In the genomic region with DNA sequence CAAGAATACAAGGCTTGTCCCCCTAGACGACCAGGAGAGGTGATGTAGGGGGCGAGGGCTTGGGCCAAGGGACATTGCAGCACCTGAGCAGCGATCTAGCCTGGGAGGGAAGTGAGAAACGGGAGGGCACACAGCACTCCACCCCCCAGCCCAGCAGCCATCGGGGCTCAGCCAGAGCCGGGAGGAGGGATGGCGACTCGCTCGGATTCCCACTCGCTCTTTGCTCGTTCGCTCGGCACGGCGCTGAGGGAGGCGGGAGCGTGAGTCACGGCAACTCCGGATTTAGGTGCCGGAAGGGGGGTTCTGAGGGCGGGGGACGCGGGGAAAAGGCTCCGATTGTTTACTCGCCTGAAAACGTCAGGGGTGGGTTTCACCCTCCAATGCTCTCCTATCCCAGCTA, we compare ENCODE assay signal across 9 mouse cellular contexts. TPM values are rescaled to one million over a fixed set of nuclear protein-coding genes. Genes with fewer than 3 reads are reported as not detected.
A peak's percentile ranks its signal among the peaks of the same experiment; 100 is the strongest.
DNase-seq lines count a peak whose midpoint lies in the region; ATAC-seq and TF ChIP-seq lines count a peak whose summit lies in the region.
"Had no signal": no experiment of that assay in that cellular context is flagged by ENCODE, and none has a peak within 500 bp of the region (broad histone marks: within the 10 kb centered on the region; RNA-seq: fewer than 3 reads in every experiment).

No protein-coding gene starts in this region.

- TF ChIP-seq EP300 in MEL (IDR thresholded peaks at IDR 0.05; ENCODE audit: low read depth in 1 of 2, low read length in 2 of 2): no peak

- H3K9me3 ChIP-seq in kidney, embryonic 15.5 days (replicated peaks): no peaks in the 10 kb centered on the region
- H3K9me3 ChIP-seq in MEL (replicated peaks; ENCODE audit: insufficient read depth, low read length): no peaks in the 10 kb centered on the region
- H3K9me3 ChIP-seq in forebrain, embryonic 14.5 days (replicated peaks; ENCODE audit: control insufficient read depth, low read length): no peaks in the 10 kb centered on the region

- peak overlapping the region; percentile 59 for H3K4me3 ChIP-seq in kidney, embryonic 15.5 days (replicated peaks)
- H3K4me3 ChIP-seq in MEL (ENCODE audit: control insufficient read depth in 1 of 2, insufficient read depth in 1 of 2, low read depth in 2 of 2, low read length in 2 of 2) (peak overlapping the region; percentile 40 to 50), myocyte (peak overlapping the region; percentile 34)
- 0 out of 2 replicates have a peak overlapping the region, but pooled peaks have one; percentile 8 for H3K4me3 ChIP-seq in forebrain, embryonic 14.5 days (ENCODE audit: low read depth, low read length)
- peak overlapping the region; percentile 35 for H3K4me3 ChIP-seq in layer of hippocampus, adult 2 months

- peaks cover 62% of the 10 kb centered on the region for H3K4me1 ChIP-seq in kidney, embryonic 15.5 days
- H3K4me1 ChIP-seq in MEL (ENCODE audit: control insufficient read depth in 1 of 2, insufficient read depth in 2 of 2, low read length in 2 of 2): peaks cover 15 to 35% of the 10 kb centered on the region in 2 experiments
- H3K4me1 ChIP-seq in forebrain, embryonic 14.5 days (ENCODE audit: control insufficient read depth, insufficient read depth, low read length): peaks cover 6% of the 10 kb centered on the region; the same call in 1 of the 2 replicates

- H3K79me2 ChIP-seq in MEL (ENCODE audit: control insufficient read depth, insufficient read depth, low read length, poor library complexity) (peaks cover 18% of the 10 kb centered on the region), myocyte (ENCODE audit: control insufficient read depth, insufficient read depth) (no peaks in the 10 kb centered on the region)

- H3ac ChIP-seq in myocyte (ENCODE audit: control insufficient read depth, insufficient read length): no peak overlapping the region

- no peak for ATAC-seq in kidney, embryonic 15.5 days (replicated peaks; ENCODE audit: low FRiP score)
- no peak for ATAC-seq in forebrain, embryonic 14.5 days

- no peak overlapping the region for H3K9ac ChIP-seq in kidney, embryonic 15.5 days
- H3K9ac ChIP-seq in MEL (ENCODE audit: control insufficient read depth, low read depth, low read length, poor library complexity, severe bottlenecking): peak overlapping the region; percentile 56
- no peak overlapping the region for H3K9ac ChIP-seq in forebrain, embryonic 14.5 days (ENCODE audit: low read length)

- no peaks in the 10 kb centered on the region for H3K36me3 ChIP-seq in kidney, embryonic 15.5 days
- peaks cover 0 to 19% of the 10 kb centered on the region in 2 experiments; a peak in 2 of 4 replicates for H3K36me3 ChIP-seq in MEL (ENCODE audit: control insufficient read depth in 1 of 2, insufficient read depth in 2 of 2, low read length in 2 of 2)
- no peaks in the 10 kb centered on the region for H3K36me3 ChIP-seq in forebrain, embryonic 14.5 days (ENCODE audit: control insufficient read depth, insufficient read depth, low read length)
- H3K36me3 ChIP-seq in myocyte (ENCODE audit: control insufficient read depth, insufficient read depth): no peaks in the 10 kb centered on the region

- H3K27me3 ChIP-seq in kidney, embryonic 15.5 days: peaks cover 53% of the 10 kb centered on the region
- H3K27me3 ChIP-seq in MEL (ENCODE audit: control insufficient read depth in 1 of 2, insufficient read depth in 2 of 2, low read length in 2 of 2) (no peaks in the 10 kb centered on the region), myocyte (ENCODE audit: control insufficient read depth, insufficient read depth, insufficient read length) (no peaks in the 10 kb centered on the region)
- peaks cover 56% of the 10 kb centered on the region for H3K27me3 ChIP-seq in forebrain, embryonic 14.5 days (replicated peaks; ENCODE audit: control insufficient read depth, insufficient read depth, low read length)

- WGBS in kidney, embryonic 15.5 days: 1% methylated on average over 26 of the region's 26 CpGs
- WGBS in forebrain, embryonic 14.5 days: under 1% methylated on average over 26 of the region's 26 CpGs

- no peak for DNase-seq in kidney, adult 9 months
- DNase-seq in MEL (ENCODE audit: low read depth, low spot score) (peak; percentile 78), adipocyte (ENCODE audit: low spot score) (no peak)
- DNase-seq in forebrain, embryonic 14.5 days (ENCODE audit: low spot score): no peak
- DNase-seq in layer of hippocampus, adult 2 months (ENCODE audit: low spot score in 2 of 2): peak in 1 of 2 experiments; percentile 60
- DNase-seq in spleen, adult 12 weeks (ENCODE audit: low spot score): no peak

- no peak for TF ChIP-seq CTCF in MEL (IDR thresholded peaks at IDR 0.05 in 2 of 3, conservative IDR thresholded peaks at IDR 0.05 in 1 of 3; ENCODE audit: control insufficient read depth in 1 of 3, insufficient read depth in 1 of 3, low read depth in 2 of 3, low read length in 3 of 3, poor library complexity in 1 of 3, severe bottlenecking in 1 of 3)
- TF ChIP-seq CTCF in layer of hippocampus, adult 2 months (conservative IDR thresholded peaks at IDR 0.05): no peak

- peak overlapping the region; percentile 97 for H3K4me2 ChIP-seq in kidney, embryonic 15.5 days
- H3K4me2 ChIP-seq in forebrain, embryonic 14.5 days (ENCODE audit: low read length): 0 out of 2 replicates have a peak overlapping the region, but pooled peaks have one; percentile 30
- peak overlapping the region; percentile 95 for H3K4me2 ChIP-seq in myocyte (ENCODE audit: low read depth)

- TF ChIP-seq POLR2A in MEL (IDR thresholded peaks at IDR 0.05; ENCODE audit: control insufficient read depth in 1 of 2, insufficient read depth in 1 of 2, low read depth in 1 of 2, low read length in 2 of 2, poor library complexity in 1 of 2) (peak in 1 of 2 experiments; percentile 24; a peak in 1 of 4 replicates), myocyte (IDR thresholded peaks at IDR 0.05; ENCODE audit: insufficient read length, low read depth) (no peak)

- TF ChIP-seq RAD21 in MEL (IDR thresholded peaks at IDR 0.05; ENCODE audit: low read depth, low read length): no peak

- no peak overlapping the region for H3K27ac ChIP-seq in kidney, embryonic 15.5 days
- H3K27ac ChIP-seq in MEL (ENCODE audit: control insufficient read depth, low read depth, low read length): no peak overlapping the region
- no peak overlapping the region for H3K27ac ChIP-seq in forebrain, embryonic 14.5 days (ENCODE audit: low read depth, low read length)
- H3K27ac ChIP-seq in layer of hippocampus, adult 2 months: peak overlapping the region; percentile 96
- H3K27ac ChIP-seq: macrophage had no signal

TF ChIP-seq in MEL, 35 proteins besides CTCF, POLR2A, EP300 and RAD21:
- TF ChIP-seq TBP (IDR thresholded peaks at IDR 0.05; ENCODE audit: low read depth, low read length): no peak

TF ChIP-seq in myocyte, 11 proteins besides CTCF, POLR2A, EP300 and RAD21:
- no peak for TF ChIP-seq MYOD1 (IDR thresholded peaks at IDR 0.05; ENCODE audit: control insufficient read depth in 1 of 3, insufficient read length in 2 of 3, low read depth in 2 of 3)
- no peak for TF ChIP-seq MYOG (IDR thresholded peaks at IDR 0.05; ENCODE audit: control insufficient read depth in 1 of 3, insufficient read depth in 1 of 3, insufficient read length in 2 of 3, low read depth in 2 of 3)
- no peak for TF ChIP-seq TCF3 (IDR thresholded peaks at IDR 0.05; ENCODE audit: insufficient read length, low read depth)
- TF ChIP-seq POLR2AphosphoS2 (IDR thresholded peaks at IDR 0.05; ENCODE audit: insufficient read length, low read depth): no peak

RNA-seq across cellular contexts. Expression of gene Pde4a, which starts 1.4 kb away (rescaled TPM):
- polyA plus RNA-seq in kidney, embryonic 15.5 days (2015; fragmentation: Nextera tagmentation; extraction: Ambion mirVana): 12.6 and 12.7 TPM in 2 replicates
- 13.8 and 16.6 TPM in 2 replicates for total RNA-seq in MEL (2012; rRNA removed)
- polyA plus RNA-seq in MEL (2012; ENCODE audit: insufficient read depth in 1 of 2, insufficient read length in 2 of 2, low read depth in 1 of 2, low replicate concordance in 2 of 2, missing spikeins in 1 of 2) (10 to 100 TPM; 45.6 to 53.9 TPM), myocyte (2012; fragmentation: generic; extraction: Trizol) (3.6 TPM)
- 17.3 and 22.4 TPM in 2 replicates for polyA plus RNA-seq in forebrain, embryonic 14.5 days (2014; fragmentation: Nextera tagmentation; extraction: Ambion mirVana)
- 10 to 100 TPM; 86.6 to 89.3 TPM for total RNA-seq in layer of hippocampus, adult 2 months (2021)

RNA-seq across cellular contexts. Expression of gene Cdc37, which starts 14.3 kb away (rescaled TPM):
- 332 and 351 TPM in 2 replicates for polyA plus RNA-seq in kidney, embryonic 15.5 days (2015; fragmentation: Nextera tagmentation; extraction: Ambion mirVana)
- 751 and 779 TPM in 2 replicates for total RNA-seq in MEL (2012; rRNA removed)
- polyA plus RNA-seq in MEL (2012; ENCODE audit: insufficient read depth in 1 of 2, insufficient read length in 2 of 2, low read depth in 1 of 2, low replicate concordance in 2 of 2, missing spikeins in 1 of 2): 1,000 to 10,000 TPM in 1 of 2 experiments, 100 to 1,000 TPM in 1; 914 to 1,631 TPM
- polyA plus RNA-seq in forebrain, embryonic 14.5 days (2014; fragmentation: Nextera tagmentation; extraction: Ambion mirVana): 222 and 247 TPM in 2 replicates
- 100 to 1,000 TPM; 144 to 150 TPM for total RNA-seq in layer of hippocampus, adult 2 months (2021)
- polyA plus RNA-seq in myocyte (2012; fragmentation: generic; extraction: Trizol): 288 TPM

RNA-seq across cellular contexts. Expression of gene Tyk2, which starts 33.0 kb away (rescaled TPM):
- 12.7 and 15.5 TPM in 2 replicates for polyA plus RNA-seq in kidney, embryonic 15.5 days (2015; fragmentation: Nextera tagmentation; extraction: Ambion mirVana)
- total RNA-seq in MEL (2012; rRNA removed): 43.8 and 45.6 TPM in 2 replicates
- polyA plus RNA-seq in MEL (2012; ENCODE audit: insufficient read depth in 1 of 2, insufficient read length in 2 of 2, low read depth in 1 of 2, low replicate concordance in 2 of 2, missing spikeins in 1 of 2) (10 to 100 TPM in 1 of 2 experiments, not detected in 1; 63.3 TPM), myocyte (2012; fragmentation: generic; extraction: Trizol) (11.4 TPM)
- polyA plus RNA-seq in forebrain, embryonic 14.5 days (2014; fragmentation: Nextera tagmentation; extraction: Ambion mirVana): 5.0 and 6.2 TPM in 2 replicates
- 10 to 100 TPM; 16.8 to 21.5 TPM for total RNA-seq in layer of hippocampus, adult 2 months (2021)

Comparison
In these comparisons a context has a peak if more than half of its experiments do, and no peak if none do; other contexts are left out.
1. H3K4me2 ChIP-seq: peak in every context shown above with its lines; median percentile 97 in kidney, embryonic 15.5 days; 95 in myocyte; 30 in forebrain, embryonic 14.5 days.
2. H3K4me3 ChIP-seq: peak in every context shown above with its lines; median percentile 59 in kidney, embryonic 15.5 days; 45 in MEL; 35 in layer of hippocampus, adult 2 months; 34 in myocyte; 8 in forebrain, embryonic 14.5 days.